Mouse (Mus musculus) kidney, adult 11 months (tissue): ENCODE data around the gene Slco1a1.
A peak's percentile ranks its signal among the peaks of the same experiment; 100 is the strongest.
"Not testable (repeated sequence)": the region's sequence is repeated elsewhere in the genome, so short reads cannot be mapped to it uniquely, and the experiment has no call there.

ENCODE experiments used
- DNase-seq: peaks from one replicate; pipeline ENCODE4 v3.0.0; 2022

Gene Slco1a1

GRCm38 (mm10) chr6:141946862-141947261, at the start of gene Slco1a1:
Gene Slco1a1, minus strand, starts transcription at chr6:141946962.
- DNase-seq = no peak

- no peak for DNase-seq
These were observed 40.0 kb upstream of the Slco1a1 start for GRCm38 (mm10) chr6:141986772-141987171.

DNA sequence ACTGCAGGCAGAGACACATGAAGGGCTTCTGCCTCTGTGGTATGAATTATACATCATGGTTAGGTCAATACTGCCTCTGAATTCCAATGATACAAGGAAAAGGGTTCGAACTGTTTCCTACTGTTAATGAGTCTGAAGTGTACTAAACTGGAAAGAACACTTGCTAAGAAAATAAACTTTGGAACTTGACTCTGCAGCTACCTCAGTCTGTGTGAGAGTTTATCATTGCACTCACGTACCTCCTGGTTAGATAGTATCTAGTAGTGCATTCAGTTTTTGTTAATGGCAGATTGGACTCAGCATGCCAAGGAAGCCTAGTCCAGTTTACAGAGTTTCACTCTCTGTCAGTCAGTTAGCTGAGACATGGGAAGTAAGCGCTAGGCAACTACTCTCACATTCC, 37.9 kb upstream of the Slco1a1 start:
- DNase-seq = no peak

DNA sequence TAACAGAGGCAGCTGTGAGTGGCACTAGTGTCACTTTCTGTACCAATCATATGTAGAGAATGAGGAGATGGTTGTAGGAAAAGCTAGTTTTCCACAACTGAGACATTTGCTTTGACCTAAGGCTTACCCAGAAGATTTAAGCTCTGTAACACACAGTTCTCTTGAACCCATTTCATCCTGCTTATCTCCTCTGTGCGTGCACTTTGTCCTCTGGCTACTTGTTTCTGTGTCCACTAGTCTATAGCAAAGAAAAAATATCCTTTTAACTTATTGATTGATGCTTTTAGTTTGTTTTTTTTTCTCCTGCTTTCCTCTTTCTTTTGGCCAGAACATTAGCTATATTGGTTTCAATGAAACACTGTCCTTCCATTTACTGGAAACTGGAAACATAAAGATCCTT, 15.7 kb upstream of the Slco1a1 start:
- DNase-seq = no peak

DNA sequence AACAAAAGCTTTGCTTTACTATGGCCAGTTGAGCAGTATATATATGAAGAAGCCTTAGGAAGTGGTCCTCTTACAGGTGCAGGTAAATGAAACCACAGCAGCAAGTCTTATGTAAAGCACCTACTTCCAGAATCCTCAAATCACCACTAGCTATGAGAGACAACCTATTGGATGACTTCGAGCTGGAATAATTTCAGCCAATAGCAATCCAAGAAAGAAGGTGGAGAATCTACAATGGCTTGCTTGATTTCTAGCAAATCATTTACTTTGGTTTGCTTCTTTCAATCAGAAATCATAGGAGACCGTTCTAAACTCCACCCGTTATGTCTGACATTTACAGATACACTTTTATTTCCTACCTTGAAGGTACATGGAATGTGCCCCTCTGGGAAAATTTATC, 15.1 kb upstream of the Slco1a1 start:
- no peak for DNase-seq

- DNase-seq = no peak
These were observed 13.7 kb upstream of the Slco1a1 start for GRCm38 (mm10) chr6:141960482-141960881.

DNA sequence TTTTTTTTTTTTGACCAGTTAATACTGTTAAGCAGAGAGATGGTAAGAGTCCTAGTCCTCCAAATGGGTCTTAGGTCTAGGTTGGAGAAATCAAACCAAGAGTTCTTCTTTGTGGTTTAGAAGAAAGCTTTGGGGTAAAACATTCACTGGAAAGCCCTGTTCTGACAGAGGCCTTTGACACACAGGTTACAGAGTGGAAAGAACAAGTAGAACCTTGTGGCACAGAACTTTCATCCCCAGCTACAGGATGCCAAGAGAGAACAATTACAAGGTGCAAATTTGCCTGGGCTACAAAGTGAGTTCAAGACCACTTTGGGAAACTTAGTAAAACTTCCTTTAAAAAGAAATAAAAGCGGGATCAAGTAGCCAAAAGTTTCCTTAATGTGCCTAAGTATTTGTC, 6.3 kb downstream of the Slco1a1 start:
- DNase-seq = no peak

DNA sequence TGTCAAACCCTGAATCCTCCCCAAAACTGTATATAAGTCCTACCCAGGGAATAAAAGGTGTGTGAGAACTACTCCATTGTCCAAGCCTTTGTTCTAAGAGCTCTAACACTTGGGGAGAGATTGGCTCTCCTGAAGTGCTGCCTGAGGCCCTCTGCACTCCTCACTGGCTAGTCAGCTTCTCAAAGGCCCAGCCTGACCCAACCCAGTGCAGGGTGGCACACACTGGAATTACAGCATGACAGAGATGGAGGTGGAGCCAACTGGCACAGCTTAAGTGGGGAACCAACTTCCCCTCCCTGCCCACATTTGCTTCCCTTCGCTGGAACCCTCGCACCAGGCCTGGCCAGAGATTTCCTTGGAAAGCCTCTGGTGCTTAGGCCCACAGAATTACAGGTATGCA, 48.6 kb downstream of the Slco1a1 start:
- DNase-seq = no peak

DNA sequence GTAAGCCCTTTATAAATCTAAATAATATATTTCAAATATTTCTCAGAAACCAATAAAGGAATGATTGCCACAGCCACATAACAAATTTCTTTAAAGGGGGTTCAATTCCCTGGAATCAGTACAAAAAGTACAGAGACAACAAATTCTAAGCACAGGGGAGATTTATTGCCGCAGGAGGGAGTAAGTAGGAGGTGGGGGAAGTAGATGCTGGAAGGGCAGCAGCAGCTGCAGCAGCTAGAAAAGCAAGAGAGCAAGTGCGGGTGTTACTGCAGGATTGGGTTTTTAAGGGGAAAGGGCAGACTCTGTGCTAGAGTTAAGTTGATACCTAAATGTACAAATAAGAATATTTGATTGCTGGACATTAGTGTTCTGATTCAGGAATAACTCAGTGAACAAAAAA, 57.0 kb downstream of the Slco1a1 start:
- DNase-seq = no peak

GRCm38 (mm10) chr6:141888248-141888647, 58.5 kb downstream of the Slco1a1 start:
- no peak for DNase-seq

DNA sequence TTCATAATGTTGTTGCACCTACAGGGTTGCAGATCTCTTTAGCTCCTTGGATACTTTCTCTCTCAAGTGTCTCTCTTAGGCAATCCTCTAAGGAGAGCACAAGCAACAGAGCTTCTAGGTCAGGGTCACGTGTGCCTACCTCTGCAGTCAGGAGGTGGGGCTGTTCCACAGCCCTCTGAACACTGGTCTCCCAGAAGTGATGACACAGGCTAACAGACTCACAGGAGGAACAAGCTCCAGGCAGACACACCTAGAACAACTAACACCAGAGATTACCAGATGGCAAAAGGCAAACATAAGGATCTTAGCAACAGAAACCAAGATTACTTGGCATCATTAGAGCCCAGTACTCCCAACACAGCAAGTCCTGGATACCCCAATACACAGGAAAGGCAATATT, 64.2 kb downstream of the Slco1a1 start:
- peak; percentile 31 for DNase-seq

DNA sequence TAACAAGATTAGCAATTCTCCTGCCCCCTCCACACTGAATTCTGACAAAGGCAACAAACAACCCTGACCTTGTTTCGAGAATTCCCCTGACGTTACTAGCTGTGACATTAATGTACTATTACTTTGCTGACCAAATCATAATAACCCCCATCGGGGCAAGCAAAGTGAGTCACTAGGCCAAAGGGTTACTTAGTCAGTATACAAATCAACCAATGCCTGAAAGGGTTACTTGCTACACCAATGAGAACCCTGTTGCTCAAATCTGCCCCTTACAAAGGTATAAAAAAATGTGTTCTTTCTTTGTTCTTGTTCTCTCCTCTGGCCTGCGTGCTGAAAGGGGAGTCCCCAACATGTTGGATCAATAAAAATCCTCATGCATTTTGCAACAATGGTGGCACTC, 71.0 kb downstream of the Slco1a1 start:
- not testable (repeated sequence) for DNase-seq

GRCm38 (mm10) chr6:141871711-141872110, 75.1 kb downstream of the Slco1a1 start:
- DNase-seq = no peak

DNA sequence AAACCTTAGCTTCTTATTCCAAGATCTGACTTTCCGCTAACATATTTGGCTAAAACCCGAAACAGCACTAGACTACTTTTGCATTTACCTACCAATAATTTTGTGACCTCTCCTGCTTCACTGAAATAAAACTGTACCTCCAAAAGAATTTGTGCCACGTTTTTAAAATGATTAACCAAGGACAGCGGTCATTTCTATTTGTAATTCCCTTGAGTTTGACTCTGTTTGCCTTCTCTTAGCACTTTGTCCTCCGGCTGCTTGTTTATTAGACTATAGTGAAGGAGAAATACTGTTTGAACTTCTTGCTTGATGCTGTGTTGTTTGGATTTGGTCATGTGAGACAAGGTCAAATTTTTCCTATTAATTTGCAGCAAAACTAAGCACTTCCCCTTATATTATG, 78.0 kb downstream of the Slco1a1 start:
- DNase-seq = no peak

DNA sequence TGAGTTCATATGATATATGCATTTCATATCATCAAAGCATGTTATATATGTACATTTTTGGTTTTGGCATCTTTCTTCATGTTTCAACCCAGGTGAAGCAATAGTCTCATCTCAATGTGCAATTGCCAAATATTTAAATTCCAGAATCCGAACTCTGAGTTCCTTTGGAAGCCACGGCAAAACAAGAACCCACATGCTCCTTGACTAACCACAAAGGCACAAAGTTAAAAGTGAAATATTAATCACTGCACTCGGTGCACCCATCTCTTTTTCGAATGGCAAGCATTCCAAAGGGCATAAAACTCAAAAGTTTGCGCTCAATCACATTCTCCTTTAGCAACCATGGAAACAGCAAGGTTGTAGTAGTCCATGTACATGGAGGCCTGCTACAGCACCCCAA, 80.7 kb downstream of the Slco1a1 start:
- DNase-seq = peak; percentile 48

GRCm38 (mm10) chr6:141857735-141858531, 88.8 kb downstream of the Slco1a1 start:
- no peak for DNase-seq
